Mouse (Mus musculus) kidney, embryonic 15.5 days (tissue): ENCODE results near the gene Fmo2. TPM values are rescaled to one million over a fixed set of nuclear protein-coding genes. Genes with fewer than 3 reads are reported as not detected.

ENCODE experiments used
- ATAC-seq: fragments of 200-750 bp; cut with Nextera tagmentation; replicated peaks from 2 replicates; pipeline ENCODE4 v1.8.0; 2017; ENCODE audit warnings: moderate TSS enrichment; ENCODE audit not compliant: low FRiP score
- H3K27ac ChIP-seq: fragments of 300-500 bp; sonication (generic); 2 replicates; pipeline ENCODE4 v1.5.1; 2015; ENCODE audit warnings: mild to moderate bottlenecking, inconsistent platforms
- H3K27me3 ChIP-seq: fragments of 300-500 bp; sonication (generic); 2 replicates; pipeline ENCODE4 v1.6.1; 2015; ENCODE audit warnings: inconsistent platforms
- H3K36me3 ChIP-seq: fragments of 300-500 bp; sonication (generic); 2 replicates; pipeline ENCODE4 v1.6.1; 2015; ENCODE audit warnings: inconsistent platforms
- H3K4me1 ChIP-seq: fragments of 300-500 bp; sonication (generic); 2 replicates; pipeline ENCODE4 v1.6.1; 2015; ENCODE audit warnings: inconsistent platforms
- H3K4me2 ChIP-seq: fragments of 300-500 bp; sonication (generic); 2 replicates; pipeline ENCODE4 v1.6.1; 2015; ENCODE audit warnings: moderate library complexity, mild to moderate bottlenecking, inconsistent platforms
- H3K4me3 ChIP-seq: fragments of 300-500 bp; sonication (generic); replicated peaks from 2 replicates; pipeline ENCODE4 v1.5.1; 2015; ENCODE audit warnings: mild to moderate bottlenecking, inconsistent platforms
- H3K9ac ChIP-seq: fragments of 300-500 bp; sonication (generic); 2 replicates; pipeline ENCODE4 v1.6.1; 2015; ENCODE audit warnings: mild to moderate bottlenecking, inconsistent platforms
- H3K9me3 ChIP-seq: fragments of 300-500 bp; sonication (generic); replicated peaks from 2 replicates; pipeline ENCODE4 v1.6.1; 2016; ENCODE audit warnings: inconsistent platforms
- WGBS: fragments of 180-500 bp; shearing (Covaris S2); methylation state at CpG from one replicate; pipeline ENCODE4 v1.1.7; 2015; ENCODE audit warnings: mixed read lengths; 5-methylcytosine and 5-hydroxymethylcytosine counted together
- polyA plus RNA-seq: library from polyadenylated mRNA; unstranded; fragments of >200 nt; fragmentation: Nextera tagmentation; extraction: Ambion mirVana; gene quantifications from 2 replicates; pipeline ENCODE4 v1.2.1, GENCODE M21; 2015

The Fmo2 gene
- polyA plus RNA-seq, 1 experiment from 2014 or later = 8.0 TPM

- WGBS = 56% methylated on average over 4 of the region's 4 CpGs
- Histone ChIP-seq H3K36me3 (no peaks in the 10 kb centered on the region), H3K4me2 (no peak overlapping the region), H3K9me3 (no peaks in the 10 kb centered on the region), H3K9ac (no peak overlapping the region), H3K27ac (peak overlapping the region; percentile 48; the same call in 1 of the 2 replicates), H3K27me3 (no peaks in the 10 kb centered on the region), H3K4me1 (no peaks in the 10 kb centered on the region), H3K4me3 (no peak overlapping the region)
- no peak for ATAC-seq
Observed at GRCm38 (mm10) chr1:162931310-162931875, 32.9 kb upstream of the Fmo2 start.

GRCm38 (mm10) chr1:162930631-162931030, 32.1 kb upstream of the Fmo2 start:
- 77% methylated on average over 2 of the region's 2 CpGs for WGBS

GRCm38 (mm10) chr1:162929146-162929545, 30.6 kb upstream of the Fmo2 start:
- H3K4me3 ChIP-seq = no peak overlapping the region

More at GRCm38 (mm10) chr1:162930631-162931030, 32.1 kb upstream of the Fmo2 start:
- Histone ChIP-seq H3K9me3 (no peaks in the 10 kb centered on the region), H3K9ac (no peak overlapping the region), H3K4me1 (no peaks in the 10 kb centered on the region), H3K36me3 (no peaks in the 10 kb centered on the region), H3K27ac (no peak overlapping the region), H3K4me3 (no peak overlapping the region), H3K27me3 (no peaks in the 10 kb centered on the region), H3K4me2 (no peak overlapping the region)
- ATAC-seq = no peak

GRCm38 (mm10) chr1:162925121-162925520, 26.6 kb upstream of the Fmo2 start:
- Histone ChIP-seq H3K9me3 (no peaks in the 10 kb centered on the region), H3K27me3 (no peaks in the 10 kb centered on the region), H3K27ac (no peak overlapping the region), H3K4me1 (no peaks in the 10 kb centered on the region), H3K36me3 (no peaks in the 10 kb centered on the region), H3K4me2 (no peak overlapping the region), H3K9ac (no peak overlapping the region), H3K4me3 (no peak overlapping the region)
- WGBS = 100% methylated on average over 1 of the region's 1 CpGs
- no peak for ATAC-seq

More at GRCm38 (mm10) chr1:162929146-162929545, 30.6 kb upstream of the Fmo2 start:
- Histone ChIP-seq H3K4me1 (no peaks in the 10 kb centered on the region), H3K27ac (no peak overlapping the region), H3K9ac (no peak overlapping the region), H3K9me3 (no peaks in the 10 kb centered on the region), H3K4me2 (no peak overlapping the region), H3K36me3 (no peaks in the 10 kb centered on the region), H3K27me3 (no peaks in the 10 kb centered on the region)
- WGBS = 84% methylated on average over 3 of the region's 3 CpGs
- no peak for ATAC-seq

DNA sequence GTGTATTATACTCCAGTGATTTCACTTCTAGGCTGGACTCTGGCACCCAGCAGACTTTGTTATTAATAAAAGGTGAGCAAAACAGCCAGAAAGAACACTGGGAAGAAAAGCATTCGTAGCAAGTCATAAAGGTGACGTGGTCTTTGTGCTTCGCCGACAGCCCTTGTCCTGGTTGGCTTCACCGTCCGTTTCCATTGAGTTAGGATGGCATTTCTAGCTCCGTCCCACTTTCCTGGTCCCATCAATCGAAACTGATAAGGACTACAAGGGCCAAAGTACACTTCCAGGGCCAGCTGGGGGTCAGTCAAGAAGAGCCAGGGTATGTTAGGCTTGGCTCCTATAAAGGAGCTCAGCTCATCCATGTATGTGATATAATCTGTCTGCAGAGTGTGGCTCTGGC, 18.1 kb upstream of the Fmo2 start:
- Histone ChIP-seq H3K27me3 (no peaks in the 10 kb centered on the region), H3K36me3 (no peaks in the 10 kb centered on the region), H3K4me3 (no peak overlapping the region), H3K4me1 (no peaks in the 10 kb centered on the region), H3K9ac (no peak overlapping the region), H3K27ac (no peak overlapping the region), H3K9me3 (no peaks in the 10 kb centered on the region), H3K4me2 (no peak overlapping the region)
- WGBS = 74% methylated on average over 8 of the region's 8 CpGs
- ATAC-seq = no peak

DNA sequence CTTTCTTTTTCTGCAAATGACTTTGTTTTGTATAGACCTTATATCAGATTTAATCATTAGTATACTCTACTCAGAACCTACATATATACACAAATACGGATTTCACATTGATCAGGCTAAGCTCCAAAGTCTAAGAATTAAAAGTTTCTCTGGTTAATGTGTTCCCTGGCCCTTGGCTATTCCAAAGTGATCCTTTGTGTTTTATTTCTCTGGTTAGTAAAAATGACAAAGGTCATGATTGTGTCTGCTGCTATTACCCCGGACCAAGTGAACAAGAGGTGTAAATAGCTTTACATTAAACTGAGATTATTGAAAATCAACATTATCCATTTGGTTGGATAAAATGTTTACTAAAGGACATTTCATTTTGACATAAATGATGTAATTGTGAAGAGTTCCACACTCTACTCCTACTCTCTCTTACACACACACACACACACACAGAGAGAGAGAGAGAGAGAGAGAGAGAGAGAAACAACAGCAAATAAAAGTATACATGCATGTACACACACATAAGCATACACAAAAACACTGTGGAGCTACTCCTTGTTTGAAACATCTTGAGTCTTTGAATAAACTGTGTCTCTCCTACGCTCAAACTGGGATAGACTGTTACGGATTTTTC, 16.5 kb upstream of the Fmo2 start:
- H3K4me1 ChIP-seq = no peaks in the 10 kb centered on the region
- H3K4me3 ChIP-seq = no peak overlapping the region
- no peaks in the 10 kb centered on the region for H3K9me3 ChIP-seq
- no peak overlapping the region for H3K27ac ChIP-seq
- no peaks in the 10 kb centered on the region for H3K27me3 ChIP-seq
- 85% methylated on average over 4 of the region's 4 CpGs for WGBS
- H3K4me2 ChIP-seq = no peak overlapping the region
- ATAC-seq = no peak
- H3K9ac ChIP-seq = no peak overlapping the region
- H3K36me3 ChIP-seq = no peaks in the 10 kb centered on the region

DNA sequence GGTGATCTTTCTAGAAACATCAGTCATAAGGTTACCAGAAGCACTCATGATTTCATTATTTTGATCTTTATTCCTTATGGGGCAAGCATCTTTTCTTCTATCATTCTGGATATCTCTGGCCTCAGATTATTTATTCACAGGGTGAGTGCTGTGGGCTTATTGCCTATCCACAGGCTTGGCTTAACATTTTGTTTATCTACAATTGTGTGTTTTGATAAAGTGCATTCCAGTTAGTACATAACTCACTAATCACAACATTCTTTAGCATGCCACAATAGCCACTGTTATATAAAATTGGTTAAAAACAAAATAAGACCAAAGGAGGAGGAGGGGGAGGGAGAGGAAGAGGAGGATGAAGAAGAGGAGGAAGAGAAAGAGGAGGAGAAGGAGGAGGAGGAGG, 13.6 kb upstream of the Fmo2 start:
- Histone ChIP-seq H3K27ac (no peak overlapping the region), H3K27me3 (no peaks in the 10 kb centered on the region), H3K9ac (no peak overlapping the region), H3K9me3 (no peaks in the 10 kb centered on the region), H3K4me2 (no peak overlapping the region), H3K4me3 (no peak overlapping the region), H3K36me3 (no peaks in the 10 kb centered on the region), H3K4me1 (no peaks in the 10 kb centered on the region)
- ATAC-seq = no peak

- Histone ChIP-seq H3K9me3 (no peaks in the 10 kb centered on the region), H3K36me3 (no peaks in the 10 kb centered on the region), H3K9ac (no peak overlapping the region), H3K27ac (no peak overlapping the region), H3K4me1 (no peaks in the 10 kb centered on the region), H3K27me3 (no peaks in the 10 kb centered on the region), H3K4me2 (no peak overlapping the region), H3K4me3 (no peak overlapping the region)
- WGBS = 50% methylated on average over 4 of the region's 4 CpGs
- ATAC-seq = no peak
Observed at GRCm38 (mm10) chr1:162901879-162902278, 3.4 kb upstream of the Fmo2 start.

DNA sequence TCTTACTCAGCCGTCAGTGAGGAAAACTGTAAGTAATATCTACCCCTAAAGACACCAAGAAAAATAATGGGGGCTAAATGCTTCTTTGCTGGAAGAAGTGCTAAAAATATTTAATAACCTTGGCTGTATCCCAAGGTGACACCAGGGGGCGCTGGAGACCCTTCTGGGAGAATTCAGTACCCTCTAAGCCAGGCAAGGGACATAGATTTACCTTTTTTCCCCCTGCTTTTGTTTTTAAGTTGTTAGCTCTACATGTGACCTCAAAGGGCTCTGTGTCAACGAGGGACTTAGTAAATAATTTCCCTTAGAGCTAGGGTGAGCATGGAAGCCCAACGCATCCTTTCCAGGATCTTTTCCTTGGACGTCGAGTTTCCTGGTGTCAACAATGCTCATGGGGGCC, 2.6 kb downstream of the Fmo2 start:
- Histone ChIP-seq H3K4me2 (no peak overlapping the region), H3K4me3 (no peak overlapping the region), H3K9ac (no peak overlapping the region), H3K27ac (no peak overlapping the region), H3K27me3 (no peaks in the 10 kb centered on the region), H3K36me3 (no peaks in the 10 kb centered on the region), H3K4me1 (no peaks in the 10 kb centered on the region), H3K9me3 (no peaks in the 10 kb centered on the region)
- ATAC-seq = peak; percentile 49
- 29% methylated on average over 6 of the region's 6 CpGs for WGBS

DNA sequence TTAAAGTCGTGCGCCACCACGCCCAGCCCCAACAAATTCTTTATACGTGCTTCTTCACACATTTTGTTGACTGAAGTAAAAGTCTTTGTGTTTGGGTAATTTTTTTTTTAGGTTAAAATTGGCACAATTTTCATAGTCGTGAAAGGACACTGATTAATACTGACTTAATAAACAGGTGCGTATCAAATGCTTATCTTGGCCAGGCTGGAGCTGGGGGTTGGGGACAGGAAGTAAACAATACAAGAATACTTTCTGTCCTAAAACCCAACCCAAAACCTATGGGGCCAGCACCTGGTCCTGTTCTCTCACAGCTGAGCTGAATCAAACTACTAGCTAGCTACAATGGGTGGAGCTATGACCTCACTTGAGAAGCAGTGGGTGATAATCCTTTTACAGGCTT, 5.5 kb downstream of the Fmo2 start:
- H3K27ac ChIP-seq = no peak overlapping the region
- no peaks in the 10 kb centered on the region for H3K4me1 ChIP-seq
- WGBS = 86% methylated on average over 6 of the region's 6 CpGs
- H3K27me3 ChIP-seq = no peaks in the 10 kb centered on the region
- ATAC-seq = no peak
- H3K9ac ChIP-seq = no peak overlapping the region
- no peak overlapping the region for H3K4me2 ChIP-seq
- no peak overlapping the region for H3K4me3 ChIP-seq
- H3K36me3 ChIP-seq = no peaks in the 10 kb centered on the region
- H3K9me3 ChIP-seq = no peaks in the 10 kb centered on the region

DNA sequence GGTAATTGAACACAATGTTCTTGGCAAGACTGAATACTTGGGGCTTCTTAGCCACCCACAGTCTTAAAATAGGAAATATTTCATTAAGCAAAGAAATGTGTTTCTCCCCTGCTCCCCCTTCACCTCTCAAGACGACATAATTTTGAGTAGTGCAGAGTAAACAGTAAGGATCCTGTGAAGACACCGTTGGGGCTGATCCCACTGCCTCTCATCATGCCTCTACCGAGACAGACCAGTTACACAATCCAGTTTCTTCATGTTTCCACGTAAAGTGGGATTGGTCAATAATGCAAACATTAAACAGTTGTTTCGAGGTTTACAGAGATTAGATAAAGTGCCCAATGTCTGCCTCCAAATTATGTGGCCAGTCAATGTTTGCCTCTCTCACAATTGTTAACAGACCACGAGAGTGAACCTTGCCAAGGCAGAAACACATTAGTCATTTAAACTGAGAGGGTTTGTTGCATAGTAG, 6.5 kb downstream of the Fmo2 start:
- H3K9me3 ChIP-seq = no peaks in the 10 kb centered on the region
- no peak overlapping the region for H3K9ac ChIP-seq
- WGBS = 72% methylated on average over 6 of the region's 6 CpGs
- H3K27me3 ChIP-seq = no peaks in the 10 kb centered on the region
- ATAC-seq = no peak
- no peak overlapping the region for H3K27ac ChIP-seq
- no peaks in the 10 kb centered on the region for H3K36me3 ChIP-seq
- no peaks in the 10 kb centered on the region for H3K4me1 ChIP-seq
- H3K4me3 ChIP-seq = no peak overlapping the region
- H3K4me2 ChIP-seq = no peak overlapping the region

GRCm38 (mm10) chr1:162888646-162889045, 9.9 kb downstream of the Fmo2 start:
- no peak overlapping the region for H3K27ac ChIP-seq
- no peaks in the 10 kb centered on the region for H3K36me3 ChIP-seq
- H3K9ac ChIP-seq = no peak overlapping the region
- 86% methylated on average over 12 of the region's 12 CpGs for WGBS
- no peak for ATAC-seq
- H3K4me2 ChIP-seq = no peak overlapping the region
- no peak overlapping the region for H3K4me3 ChIP-seq
- 0 out of 2 replicates have a peak, but pooled peaks cover 2% of the 10 kb centered on the region for H3K4me1 ChIP-seq
- H3K27me3 ChIP-seq = no peaks in the 10 kb centered on the region
- H3K9me3 ChIP-seq = no peaks in the 10 kb centered on the region

DNA sequence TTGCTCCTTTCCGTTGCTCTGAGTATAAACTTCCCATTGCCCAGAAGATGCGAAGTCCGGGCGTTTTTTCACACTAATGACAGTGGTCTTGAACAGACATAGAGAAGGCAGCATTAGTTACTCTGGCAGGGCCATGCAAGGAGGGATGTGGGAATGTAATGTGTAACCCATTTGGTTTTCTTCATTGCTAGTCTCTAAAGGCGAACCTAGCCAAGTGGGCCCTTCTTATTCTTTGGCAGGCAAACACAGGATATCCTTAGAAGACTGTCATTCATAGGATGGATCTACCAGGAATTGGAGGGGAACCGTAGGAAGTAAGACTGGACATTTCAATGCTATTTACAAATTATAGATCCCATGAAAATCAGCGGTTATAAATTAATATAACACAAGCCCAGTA, 10.9 kb downstream of the Fmo2 start:
- no peak for ATAC-seq
- no peak overlapping the region for H3K4me2 ChIP-seq
- no peak overlapping the region for H3K27ac ChIP-seq
- no peaks in the 10 kb centered on the region for H3K36me3 ChIP-seq
- H3K9ac ChIP-seq = no peak overlapping the region
- H3K4me3 ChIP-seq = no peak overlapping the region
- 0 out of 2 replicates have a peak, but pooled peaks cover 2% of the 10 kb centered on the region for H3K4me1 ChIP-seq
- 93% methylated on average over 7 of the region's 7 CpGs for WGBS
- H3K27me3 ChIP-seq = no peaks in the 10 kb centered on the region
- no peaks in the 10 kb centered on the region for H3K9me3 ChIP-seq
